Mouse (Mus musculus) hindbrain, embryonic 11.5 days (tissue): ENCODE data around the gene Gon7. TPM values are rescaled to one million over a fixed set of nuclear protein-coding genes. Genes with fewer than 3 reads are reported as not detected.

ENCODE experiments used
- ATAC-seq: fragments of 200-750 bp; cut with Nextera tagmentation; 2 replicates; pipeline ENCODE4 v1.8.0; 2017; ENCODE audit warnings: mild to moderate bottlenecking, moderate TSS enrichment, moderate library complexity; ENCODE audit not compliant: low FRiP score
- DNase-seq: peaks from one replicate; pipeline ENCODE4 v3.0.0-alpha.2; 2015; ENCODE audit warnings: low spot score
- H3K27ac ChIP-seq: fragments of 300-500 bp; sonication (generic); 2 replicates; pipeline ENCODE4 v1.5.1; 2014; ENCODE audit warnings: mild to moderate bottlenecking, low read depth, low read length
- H3K27me3 ChIP-seq: fragments of 300-500 bp; sonication (generic); 2 replicates; pipeline ENCODE4 v1.6.1; 2014; ENCODE audit warnings: mild to moderate bottlenecking, low read length, moderate library complexity, mixed read lengths; ENCODE audit not compliant: control insufficient read depth, insufficient read depth
- H3K36me3 ChIP-seq: fragments of 300-500 bp; sonication (generic); 2 replicates; pipeline ENCODE4 v1.6.1; 2014; ENCODE audit warnings: mild to moderate bottlenecking, low read length, moderate library complexity, mixed read lengths; ENCODE audit not compliant: control insufficient read depth, insufficient read depth
- H3K4me1 ChIP-seq: fragments of 300-500 bp; sonication (generic); replicated peaks from 2 replicates; pipeline ENCODE4 v1.6.1; 2014; ENCODE audit warnings: low read length, mixed read lengths; ENCODE audit not compliant: control insufficient read depth, insufficient read depth
- H3K4me2 ChIP-seq: fragments of 300-500 bp; sonication (generic); replicated peaks from 2 replicates; pipeline ENCODE4 v1.6.1; 2014; ENCODE audit warnings: mild to moderate bottlenecking, low read depth, low read length
- H3K4me3 ChIP-seq: fragments of 300-500 bp; sonication (generic); 2 replicates; pipeline ENCODE4 v1.5.1; 2014; ENCODE audit warnings: low read depth, low read length
- H3K9ac ChIP-seq: fragments of 300-500 bp; sonication (generic); 2 replicates; pipeline ENCODE4 v1.6.1; 2014; ENCODE audit warnings: low read depth, low read length
- H3K9me3 ChIP-seq: fragments of 300-500 bp; sonication (generic); 2 replicates; pipeline ENCODE4 v1.6.1; 2016; ENCODE audit warnings: low read length; ENCODE audit not compliant: control insufficient read depth
- WGBS: fragments of 180-500 bp; shearing (Covaris S2); extraction: QIAGEN DNeasy Blood & Tissue Kit; methylation state at CpG from one replicate; pipeline ENCODE4 v1.1.7; 2014; 5-methylcytosine and 5-hydroxymethylcytosine counted together
- polyA plus RNA-seq: library from polyadenylated mRNA; unstranded; fragments of >200 nt; fragmentation: Nextera tagmentation; extraction: Ambion mirVana; gene quantifications from 2 replicates; pipeline ENCODE4 v1.2.1, GENCODE M21; 2014

Gon7 gene
- polyA plus RNA-seq, 1 experiment from 2014 or later: 56.2 TPM

GRCm38 (mm10) chr12:102756304-102756703, 1.3 kb downstream of the Gon7 start:
- ATAC-seq (no peak), DNase-seq (peak; percentile 41)
- no peaks in the 10 kb centered on the region for H3K36me3 ChIP-seq
- no peak overlapping the region for H3K27ac ChIP-seq
- H3K27me3 ChIP-seq: no peaks in the 10 kb centered on the region
- H3K9me3 ChIP-seq: no peaks in the 10 kb centered on the region
- H3K4me3 ChIP-seq: peak overlapping the region; percentile 61
- peaks cover 6% of the 10 kb centered on the region for H3K4me1 ChIP-seq
- WGBS: 90% methylated on average over 7 of the region's 7 CpGs
- peak overlapping the region; percentile 85; the same call in 1 of the 2 replicates for H3K4me2 ChIP-seq
- no peak overlapping the region for H3K9ac ChIP-seq

DNA sequence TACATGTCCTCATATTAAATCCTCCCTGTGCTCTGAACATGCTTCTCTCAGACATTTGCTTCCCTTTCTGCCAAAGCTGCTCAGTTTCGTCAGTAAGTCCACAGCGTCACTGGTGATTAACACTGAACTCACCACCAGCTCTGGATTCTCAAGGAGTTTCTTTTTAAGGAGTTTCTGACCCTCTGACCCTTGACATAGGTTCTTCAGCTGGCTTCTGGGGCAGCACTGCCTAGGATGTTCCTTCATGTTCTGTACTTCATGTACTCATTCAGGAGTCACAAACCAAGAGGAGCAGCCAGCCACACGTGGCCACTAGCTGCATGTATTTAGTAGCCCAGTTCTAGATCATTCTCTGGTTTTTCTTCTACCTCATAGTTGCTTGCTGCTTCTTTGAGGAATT, 9.3 kb downstream of the Gon7 start:
- WGBS: 86% methylated on average over 3 of the region's 3 CpGs
- DNase-seq (no peak), ATAC-seq (no peak)
- no peak overlapping the region for H3K4me3 ChIP-seq
- 0 out of 2 replicates have a peak, but pooled peaks cover 2% of the 10 kb centered on the region for H3K4me1 ChIP-seq
- H3K9ac ChIP-seq: no peak overlapping the region
- H3K27ac ChIP-seq: no peak overlapping the region
- no peaks in the 10 kb centered on the region for H3K36me3 ChIP-seq
- H3K4me2 ChIP-seq: no peak overlapping the region
- H3K27me3 ChIP-seq: no peaks in the 10 kb centered on the region
- H3K9me3 ChIP-seq: no peaks in the 10 kb centered on the region

- H3K4me1 ChIP-seq: peaks cover 6% of the 10 kb centered on the region; the same call in 1 of the 2 replicates
- WGBS: 71% methylated on average over 6 of the region's 6 CpGs
- H3K4me2 ChIP-seq: peak overlapping the region; percentile 80; the same call in 1 of the 2 replicates
- H3K9ac ChIP-seq: no peak overlapping the region
- no peaks in the 10 kb centered on the region for H3K27me3 ChIP-seq
- ATAC-seq (no peak), DNase-seq (no peak)
- no peaks in the 10 kb centered on the region for H3K36me3 ChIP-seq
- 0 out of 2 replicates have a peak overlapping the region, but pooled peaks have one; percentile 1 for H3K4me3 ChIP-seq
- H3K27ac ChIP-seq: no peak overlapping the region
- no peaks in the 10 kb centered on the region for H3K9me3 ChIP-seq
These were observed 12.8 kb downstream of the Gon7 start for GRCm38 (mm10) chr12:102744839-102745238.

DNA sequence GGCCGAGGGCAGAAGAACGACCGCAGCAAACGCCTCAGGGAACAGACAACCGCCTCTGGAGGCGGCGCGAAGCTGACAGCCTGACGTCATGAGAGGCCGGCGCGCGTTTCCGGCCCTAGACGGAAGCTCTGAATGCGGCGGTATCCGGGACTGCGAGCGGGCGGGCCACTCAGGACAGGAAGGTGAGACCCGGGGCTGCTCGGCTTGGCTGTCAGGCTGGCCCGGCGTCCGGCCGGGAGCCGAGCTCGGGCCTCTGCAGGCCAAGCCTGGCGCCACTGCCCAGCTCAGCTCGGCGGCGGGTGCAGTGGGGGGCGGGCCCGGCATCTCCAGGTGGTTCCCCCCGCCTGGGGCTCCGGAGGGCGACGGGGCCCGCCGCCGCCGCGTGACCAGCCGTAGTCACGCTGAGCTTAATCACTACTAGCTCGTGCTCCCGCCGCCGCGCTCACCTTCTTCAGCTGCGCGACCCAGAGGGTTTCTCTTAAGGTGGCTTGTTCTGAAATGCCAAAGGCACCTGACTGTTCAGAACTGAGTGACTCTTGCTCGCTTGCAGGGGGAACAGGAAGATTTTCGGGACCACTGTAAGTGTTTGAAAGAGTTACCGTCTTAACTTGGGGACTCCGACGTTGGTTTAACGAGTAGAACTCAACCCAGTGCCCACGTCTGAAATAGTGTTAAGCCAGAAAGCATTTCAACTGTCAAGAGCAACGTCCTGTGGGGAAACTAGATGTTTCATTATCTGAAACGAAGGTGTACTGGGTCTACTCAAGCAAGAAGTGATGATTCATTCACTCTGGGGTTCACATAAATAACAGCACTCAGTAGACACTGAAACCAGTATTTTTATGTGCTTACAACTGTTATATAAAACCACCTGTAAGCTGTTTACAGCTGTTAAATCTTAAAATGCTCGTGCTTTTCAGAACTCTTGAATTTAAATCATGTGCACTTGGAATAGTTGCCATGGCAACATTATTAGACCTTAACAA, 13.7 kb downstream of the Gon7 start, which contains the start of the genes Moap1 and Tmem251:
TSS of gene Moap1 (minus strand) at position 73 of the 986 bp plus-strand sequence.
TSS of gene Tmem251 (plus strand) at position 174 of the 986 bp plus-strand sequence.
- Histone ChIP-seq H3K27ac (peak within 1 kb of the TSS; percentile 89), H3K4me3 (peak within 1 kb of the TSS; percentile 86), H3K9ac (peak within 1 kb of the TSS; percentile 84), H3K36me3 (no peaks in the 10 kb centered on the region), H3K9me3 (no peaks in the 10 kb centered on the region), H3K27me3 (no peaks in the 10 kb centered on the region), H3K4me2 (peak within 1 kb of the TSS; percentile 80), H3K4me1 (peaks cover 6% of the 10 kb centered on the region; the same call in 1 of the 2 replicates)
- peak; percentile 92 for DNase-seq
- peak; percentile 97 for ATAC-seq
- under 1% methylated on average over 56 of the region's 63 CpGs for WGBS

DNA sequence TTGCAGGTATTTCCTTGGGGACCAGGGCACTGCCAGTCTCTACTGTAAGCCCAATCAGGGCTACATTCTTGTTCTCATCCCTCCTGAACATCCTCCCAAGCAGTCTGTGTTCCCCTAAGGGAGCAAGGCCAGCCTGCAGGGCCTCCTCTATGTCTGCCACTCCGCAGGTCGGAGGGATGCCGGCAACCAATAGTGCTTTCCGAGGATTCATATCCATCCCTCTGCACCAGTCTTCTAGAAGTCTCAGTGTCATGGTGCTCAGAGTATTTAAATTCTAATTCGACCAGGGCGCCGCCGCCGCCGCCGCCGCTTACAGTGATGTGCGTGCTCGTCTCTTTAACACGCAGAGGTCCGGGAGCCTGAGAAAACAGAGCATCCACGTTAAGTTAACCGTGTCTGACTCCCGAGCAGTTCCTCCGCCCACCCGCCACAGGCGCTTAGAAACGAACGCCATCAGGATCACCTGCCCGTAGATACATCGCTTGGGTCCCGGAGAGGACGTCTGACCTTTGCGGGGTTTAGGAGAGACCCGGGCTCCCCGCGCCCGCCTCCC, 14.5 kb downstream of the Gon7 start:
- peak overlapping the region; percentile 89 for H3K27ac ChIP-seq
- H3K9ac ChIP-seq: peak overlapping the region; percentile 84
- no peaks in the 10 kb centered on the region for H3K36me3 ChIP-seq
- H3K4me1 ChIP-seq: peaks cover 6% of the 10 kb centered on the region; the same call in 1 of the 2 replicates
- H3K27me3 ChIP-seq: no peaks in the 10 kb centered on the region
- ATAC-seq (peak; percentile 49; the same call in 1 of the 2 replicates), DNase-seq (no peak)
- peak overlapping the region; percentile 86 for H3K4me3 ChIP-seq
- WGBS: under 1% methylated on average over 32 of the region's 33 CpGs
- peak overlapping the region; percentile 80 for H3K4me2 ChIP-seq
- H3K9me3 ChIP-seq: no peaks in the 10 kb centered on the region

DNA sequence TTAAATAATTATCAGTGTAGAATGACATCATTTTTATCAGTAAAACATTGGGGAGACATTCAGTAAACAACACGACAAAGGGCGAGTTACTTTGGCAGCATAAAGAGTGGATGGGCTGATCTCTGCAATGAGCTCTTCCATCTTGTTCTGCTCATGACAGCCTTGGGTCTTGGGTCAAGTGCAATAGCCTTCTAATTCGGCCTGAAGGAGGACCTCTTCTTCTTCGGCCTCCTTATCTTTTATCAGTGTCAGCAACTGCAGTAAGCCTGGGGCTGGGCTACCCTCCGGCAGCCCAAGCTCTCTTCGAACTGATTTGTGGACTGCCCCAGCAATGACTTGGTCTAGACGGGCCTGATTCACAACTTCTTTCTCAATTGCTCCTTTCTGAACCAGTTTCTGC, 15.5 kb downstream of the Gon7 start:
- no peaks in the 10 kb centered on the region for H3K9me3 ChIP-seq
- 92% methylated on average over 7 of the region's 7 CpGs for WGBS
- no peak overlapping the region for H3K4me2 ChIP-seq
- peaks cover 6% of the 10 kb centered on the region; the same call in 1 of the 2 replicates for H3K4me1 ChIP-seq
- ATAC-seq: no peak
- no peak overlapping the region for H3K9ac ChIP-seq
- no peaks in the 10 kb centered on the region for H3K36me3 ChIP-seq
- no peak overlapping the region for H3K27ac ChIP-seq
- DNase-seq: no peak
- no peak overlapping the region for H3K4me3 ChIP-seq
- no peaks in the 10 kb centered on the region for H3K27me3 ChIP-seq

- peaks cover 6% of the 10 kb centered on the region; the same call in 1 of the 2 replicates for H3K4me1 ChIP-seq
- H3K4me3 ChIP-seq: no peak overlapping the region
- H3K27ac ChIP-seq: no peak overlapping the region
- H3K9ac ChIP-seq: no peak overlapping the region
- WGBS: 71% methylated on average over 3 of the region's 3 CpGs
- DNase-seq (no peak), ATAC-seq (no peak)
- H3K9me3 ChIP-seq: no peaks in the 10 kb centered on the region
- no peaks in the 10 kb centered on the region for H3K27me3 ChIP-seq
- H3K4me2 ChIP-seq: no peak overlapping the region
- H3K36me3 ChIP-seq: no peaks in the 10 kb centered on the region
These were observed 17.3 kb downstream of the Gon7 start for GRCm38 (mm10) chr12:102740285-102740684.

- Histone ChIP-seq H3K27me3 (no peaks in the 10 kb centered on the region), H3K9ac (no peak overlapping the region), H3K36me3 (no peaks in the 10 kb centered on the region), H3K4me2 (no peak overlapping the region), H3K4me1 (peaks cover 4% of the 10 kb centered on the region; the same call in 1 of the 2 replicates), H3K27ac (no peak overlapping the region), H3K9me3 (no peaks in the 10 kb centered on the region), H3K4me3 (no peak overlapping the region)
- DNase-seq: no peak
- ATAC-seq: no peak
- 83% methylated on average over 5 of the region's 5 CpGs for WGBS
These were observed 18.5 kb downstream of the Gon7 start for GRCm38 (mm10) chr12:102739096-102739495.
